Mouse (Mus musculus) neural tube, embryonic 12.5 days (tissue): ENCODE data around the gene Gabrr1. TPM values are rescaled to one million over a fixed set of nuclear protein-coding genes. Genes with fewer than 3 reads are reported as not detected.

ENCODE experiments used
- polyA plus RNA-seq: library from polyadenylated mRNA; unstranded; fragments of >200 nt; fragmentation: Nextera tagmentation; extraction: Ambion mirVana; gene quantifications from 2 replicates; pipeline ENCODE4 v1.2.1, GENCODE M21; 2016

Gabrr1 gene
- polyA plus RNA-seq, 1 experiment from 2014 or later = not detected

Other genes starting within 250 kb of the Gabrr1 start
- 23.4 and 26.5 TPM in 2 replicates for gene Ankrd6, start 181.7 kb upstream of the Gabrr1 start, polyA plus RNA-seq
- gene Rragd, start 149.5 kb upstream of the Gabrr1 start, polyA plus RNA-seq = 41.0 and 42.8 TPM in 2 replicates
- gene Ube2j1, start 101.1 kb upstream of the Gabrr1 start, polyA plus RNA-seq = 55.9 and 60.8 TPM in 2 replicates
- gene Gabrr2, start 69.5 kb upstream of the Gabrr1 start, polyA plus RNA-seq = 0.37 and 0.87 TPM in 2 replicates
- 0.86 and 1.2 TPM in 2 replicates for gene Pm20d2, start 57.2 kb downstream of the Gabrr1 start, polyA plus RNA-seq
- gene Srsf12, start 76.5 kb downstream of the Gabrr1 start, polyA plus RNA-seq = 20.2 and 23.1 TPM in 2 replicates
- gene Pnrc1, start 157.6 kb downstream of the Gabrr1 start, polyA plus RNA-seq = 110 and 113 TPM in 2 replicates
- 31.1 and 32.9 TPM in 2 replicates for gene Rngtt, start 177.8 kb downstream of the Gabrr1 start, polyA plus RNA-seq